Mouse (Mus musculus) heart, postnatal 0 days (tissue): Measurements from ENCODE around the gene Ubr7. TPM values are rescaled to one million over a fixed set of nuclear protein-coding genes. Genes with fewer than 3 reads are reported as not detected.

Experiments
- ATAC-seq: fragments of 200-750 bp; cut with Nextera tagmentation; 2 replicates; pipeline ENCODE4 v1.8.0; 2017; ENCODE audit warnings: low read depth, moderate number of reproducible peaks, moderate library complexity; ENCODE audit not compliant: insufficient read depth
- DNase-seq: peaks from one replicate; pipeline ENCODE4 v3.0.0-alpha.2; 2016; ENCODE audit warnings: low spot score
- H3K27ac ChIP-seq: fragments of 300-500 bp; sonication (generic); 2 replicates; pipeline ENCODE4 v1.5.1; 2014; ENCODE audit warnings: low read depth, mild to moderate bottlenecking
- H3K27me3 ChIP-seq: fragments of 300-500 bp; sonication (generic); 2 replicates; pipeline ENCODE4 v1.6.1; 2014; ENCODE audit warnings: low read length, mixed read lengths; ENCODE audit not compliant: control insufficient read depth, insufficient read depth
- H3K36me3 ChIP-seq: fragments of 300-500 bp; sonication (generic); replicated peaks from 2 replicates; pipeline ENCODE4 v1.6.1; 2014; ENCODE audit warnings: low read length, mixed read lengths; ENCODE audit not compliant: control insufficient read depth, insufficient read depth
- H3K4me1 ChIP-seq: fragments of 300-500 bp; sonication (generic); 2 replicates; pipeline ENCODE4 v1.6.1; 2014; ENCODE audit warnings: antibody characterized with exemption; ENCODE audit not compliant: control insufficient read depth, insufficient read depth
- H3K4me2 ChIP-seq: fragments of 300-500 bp; sonication (generic); 2 replicates; pipeline ENCODE4 v1.6.1; 2014; ENCODE audit warnings: low read depth, mild to moderate bottlenecking, low read length, moderate library complexity
- H3K4me3 ChIP-seq: fragments of 300-500 bp; sonication (generic); 2 replicates; pipeline ENCODE4 v1.5.1; 2014; ENCODE audit warnings: low read depth, low read length
- H3K9ac ChIP-seq: fragments of 300-500 bp; sonication (generic); replicated peaks from 2 replicates; pipeline ENCODE4 v1.6.1; 2014; ENCODE audit warnings: low read depth, low read length, mixed read lengths
- H3K9me3 ChIP-seq: fragments of 300-500 bp; sonication (generic); replicated peaks from 2 replicates; pipeline ENCODE4 v1.6.1; 2016; ENCODE audit warnings: low read length; ENCODE audit not compliant: control insufficient read depth
- CTCF ChIP-seq: IDR thresholded peaks from 2 replicates; pipeline ENCODE4 v1.5.1; 2016; ENCODE audit warnings: antibody characterized with exemption, control low read depth, low read depth
- EP300 ChIP-seq: IDR thresholded peaks from 2 replicates; pipeline ENCODE4 v1.6.1; 2016; ENCODE audit warnings: antibody characterized with exemption, low read depth
- WGBS: fragments of 180-500 bp; shearing (Covaris S2); extraction: QIAGEN DNeasy Blood & Tissue Kit; methylation state at CpG from one replicate; pipeline ENCODE4 v1.1.7; 2014; 5-methylcytosine and 5-hydroxymethylcytosine counted together
- polyA plus RNA-seq: library from polyadenylated mRNA; unstranded; fragments of >200 nt; fragmentation: Nextera tagmentation; extraction: Ambion mirVana; gene quantifications from 2 replicates; pipeline ENCODE4 v1.2.1, GENCODE M21; 2015
- total RNA-seq: library from RNA; depleted of rRNA; stranded (reverse); fragments of >200 nt; gene quantifications from 2 replicates; pipeline ENCODE4 v1.2.3, GENCODE M21; 2014; ENCODE audit warnings: low replicate concordance

The Ubr7 gene
- total and polyA plus RNA-seq, 2 experiments from 2014 or later: 23.5 to 44.0 TPM

GRCm38 (mm10) chr12:102758403-102758756 is 613 bp downstream of the Ubr7 start, which contains the start of gene Gm20604:
Gene Gm20604, minus strand, starts transcription at chr12:102758672.
- Histone ChIP-seq H3K9ac (peak within 1 kb of the TSS; percentile 80), H3K4me3 (peak within 1 kb of the TSS; percentile 94), H3K27ac (peak within 1 kb of the TSS; percentile 86), H3K36me3 (peaks cover 8% of the 10 kb centered on the region; the same call in 1 of the 2 replicates), H3K4me1 (peaks cover 15% of the 10 kb centered on the region), H3K9me3 (no peaks in the 10 kb centered on the region), H3K27me3 (no peaks in the 10 kb centered on the region), H3K4me2 (peak within 1 kb of the TSS; percentile 87)
- ATAC-seq: no peak
- no peak for DNase-seq
- TF ChIP-seq CTCF: no peak
- no peak for TF ChIP-seq EP300
- under 1% methylated on average over 10 of the region's 10 CpGs for WGBS

GRCm38 (mm10) chr12:102758936-102759335 is 1.2 kb downstream of the Ubr7 start:
- H3K9me3 ChIP-seq: no peaks in the 10 kb centered on the region
- peaks cover 15% of the 10 kb centered on the region for H3K4me1 ChIP-seq
- no peak for ATAC-seq
- peak overlapping the region; percentile 86 for H3K27ac ChIP-seq
- TF ChIP-seq EP300 (no peak), CTCF (no peak)
- DNase-seq: no peak
- H3K4me3 ChIP-seq: peak overlapping the region; percentile 94
- WGBS: 4% methylated on average over 5 of the region's 5 CpGs
- peak overlapping the region; percentile 80 for H3K9ac ChIP-seq
- peak overlapping the region; percentile 87 for H3K4me2 ChIP-seq
- peaks cover 12% of the 10 kb centered on the region; the same call in 1 of the 2 replicates for H3K36me3 ChIP-seq
- no peaks in the 10 kb centered on the region for H3K27me3 ChIP-seq

- ATAC-seq: no peak
- Histone ChIP-seq H3K4me1 (peaks cover 13% of the 10 kb centered on the region), H3K4me2 (no peak overlapping the region), H3K27ac (no peak overlapping the region), H3K9me3 (no peaks in the 10 kb centered on the region), H3K4me3 (no peak overlapping the region), H3K27me3 (no peaks in the 10 kb centered on the region), H3K9ac (no peak overlapping the region), H3K36me3 (peaks cover 35% of the 10 kb centered on the region)
- 78% methylated on average over 3 of the region's 3 CpGs for WGBS
- TF ChIP-seq EP300: no peak
- no peak for TF ChIP-seq CTCF
- DNase-seq: no peak
These were observed 3.9 kb downstream of the Ubr7 start for GRCm38 (mm10) chr12:102761668-102762067.

- TF ChIP-seq CTCF (no peak), EP300 (no peak)
- Histone ChIP-seq H3K4me3 (no peak overlapping the region), H3K9me3 (no peaks in the 10 kb centered on the region), H3K9ac (no peak overlapping the region), H3K27me3 (no peaks in the 10 kb centered on the region), H3K27ac (no peak overlapping the region), H3K4me1 (peaks cover 8% of the 10 kb centered on the region), H3K4me2 (no peak overlapping the region), H3K36me3 (peaks cover 55% of the 10 kb centered on the region)
- no peak for DNase-seq
- ATAC-seq: no peak
These were observed 5.9 kb downstream of the Ubr7 start for GRCm38 (mm10) chr12:102763696-102764095.

- Histone ChIP-seq H3K36me3 (peaks cover 94% of the 10 kb centered on the region), H3K27me3 (no peaks in the 10 kb centered on the region), H3K9ac (no peak overlapping the region), H3K4me2 (no peak overlapping the region), H3K4me1 (no peaks in the 10 kb centered on the region), H3K9me3 (no peaks in the 10 kb centered on the region), H3K4me3 (no peak overlapping the region), H3K27ac (no peak overlapping the region)
- peak; percentile 15 for DNase-seq
- TF ChIP-seq EP300 (no peak), CTCF (peak; percentile 40)
- WGBS: 85% methylated on average over 4 of the region's 4 CpGs
- no peak for ATAC-seq
These were observed 11.2 kb downstream of the Ubr7 start for GRCm38 (mm10) chr12:102769000-102769399.

- no peak overlapping the region for H3K9ac ChIP-seq
- no peak for DNase-seq
- no peaks in the 10 kb centered on the region for H3K27me3 ChIP-seq
- no peaks in the 10 kb centered on the region for H3K4me1 ChIP-seq
- peaks cover 95% of the 10 kb centered on the region for H3K36me3 ChIP-seq
- no peak overlapping the region for H3K27ac ChIP-seq
- no peak overlapping the region for H3K4me3 ChIP-seq
- no peaks in the 10 kb centered on the region for H3K9me3 ChIP-seq
- TF ChIP-seq CTCF (no peak), EP300 (no peak)
- no peak overlapping the region for H3K4me2 ChIP-seq
- WGBS: 95% methylated on average over 8 of the region's 8 CpGs
- no peak for ATAC-seq
These were observed 13.8 kb downstream of the Ubr7 start for GRCm38 (mm10) chr12:102771601-102772000.
